Mouse (Mus musculus) heart, embryonic 14.5 days (tissue): ENCODE measurements around the gene Slc25a40. TPM values are rescaled to one million over a fixed set of nuclear protein-coding genes. Genes with fewer than 3 reads are reported as not detected.

Experiments used
- ATAC-seq: fragments of 200-750 bp; cut with Nextera tagmentation; 2 replicates; pipeline ENCODE4 v1.8.0; 2017; ENCODE audit warnings: low read depth, moderate TSS enrichment; ENCODE audit not compliant: insufficient number of reproducible peaks, insufficient read depth, low FRiP score
- H3K27ac ChIP-seq, 2 experiments: fragments of 200-500 bp in 1 of 2; fragments of 300-500 bp in 1 of 2; sonication (generic) in 1 of 2; replicated peaks in 1 of 2; 2 replicates each; pipeline ENCODE4 v1.5.1; 2012 to 2014; ENCODE audit warnings: low read depth in 2 of 2, low read length in 2 of 2, control low read depth in 1 of 2, mild to moderate bottlenecking in 1 of 2, mixed read lengths in 1 of 2; ENCODE audit not compliant: control insufficient read depth in 1 of 2, insufficient read depth in 1 of 2
- H3K27me3 ChIP-seq: fragments of 300-500 bp; sonication (generic); 2 replicates; pipeline ENCODE4 v1.6.1; 2014; ENCODE audit warnings: mild to moderate bottlenecking, low read length, control low read depth; ENCODE audit not compliant: control insufficient read depth, insufficient read depth
- H3K36me3 ChIP-seq: fragments of 300-500 bp; sonication (generic); 2 replicates; pipeline ENCODE4 v1.6.1; 2014; ENCODE audit warnings: mild to moderate bottlenecking, control low read depth, low read length, mixed read lengths; ENCODE audit not compliant: control insufficient read depth, insufficient read depth
- H3K4me1 ChIP-seq, 2 experiments: fragments of 200-500 bp in 1 of 2; fragments of 300-500 bp in 1 of 2; sonication (generic) in 1 of 2; 2 replicates each; pipeline ENCODE4 v1.6.1; 2012 to 2014; ENCODE audit warnings: low read length in 2 of 2, control low read depth in 1 of 2, mixed read lengths in 1 of 2; ENCODE audit not compliant: control insufficient read depth in 2 of 2, insufficient read depth in 2 of 2
- H3K4me2 ChIP-seq: fragments of 300-500 bp; sonication (generic); 2 replicates; pipeline ENCODE4 v1.6.1; 2014; ENCODE audit warnings: mild to moderate bottlenecking, low read length
- H3K4me3 ChIP-seq, 2 experiments: fragments of 200-500 bp in 1 of 2; fragments of 300-500 bp in 1 of 2; sonication (generic) in 1 of 2; 2 replicates each; pipeline ENCODE4 v1.5.1; 2012 to 2014; ENCODE audit warnings: low read length in 2 of 2, mild to moderate bottlenecking in 2 of 2, control low read depth in 1 of 2, low read depth in 1 of 2, moderate library complexity in 1 of 2; ENCODE audit not compliant: control insufficient read depth in 1 of 2, insufficient read depth in 1 of 2
- H3K9ac ChIP-seq: fragments of 300-500 bp; sonication (generic); 2 replicates; pipeline ENCODE4 v1.6.1; 2014; ENCODE audit warnings: mild to moderate bottlenecking, low read length
- H3K9me3 ChIP-seq: fragments of 300-500 bp; sonication (generic); 2 replicates; pipeline ENCODE4 v1.6.1; 2016; ENCODE audit warnings: low read length, control low read depth; ENCODE audit not compliant: control insufficient read depth
- WGBS: fragments of 180-500 bp; shearing (Covaris S2); extraction: QIAGEN DNeasy Blood & Tissue Kit; methylation state at CpG from one replicate; pipeline ENCODE4 v1.1.7; 2014; 5-methylcytosine and 5-hydroxymethylcytosine counted together
- polyA plus RNA-seq: library from polyadenylated mRNA; unstranded; fragments of >200 nt; fragmentation: Nextera tagmentation; extraction: Ambion mirVana; gene quantifications from 2 replicates; pipeline ENCODE4 v1.2.1, GENCODE M21; 2014

The Slc25a40 gene
- polyA plus RNA-seq, 1 experiment from 2014 or later = 14.5 TPM

GRCm38 (mm10) chr5:8417443-8417842 is 5.2 kb upstream of the Slc25a40 start:
- peaks cover 0 to 9% of the 10 kb centered on the region in 2 experiments; a peak in 2 of 4 replicates for H3K4me1 ChIP-seq
- no peak overlapping the region for H3K27ac ChIP-seq
- WGBS = 19% methylated on average over 1 of the region's 1 CpGs
- H3K27me3 ChIP-seq = no peaks in the 10 kb centered on the region
- ATAC-seq = no peak
- no peak overlapping the region for H3K4me2 ChIP-seq
- no peak overlapping the region for H3K4me3 ChIP-seq
- H3K9me3 ChIP-seq = no peaks in the 10 kb centered on the region
- H3K36me3 ChIP-seq = peaks cover 48% of the 10 kb centered on the region
- no peak overlapping the region for H3K9ac ChIP-seq

- H3K4me2 ChIP-seq = peak overlapping the region; percentile 91
- H3K4me3 ChIP-seq = peak overlapping the region in 1 of 2 experiments; percentile 89; a peak in 2 of 4 replicates
- H3K36me3 ChIP-seq = peaks cover 30% of the 10 kb centered on the region
- peaks cover 0 to 17% of the 10 kb centered on the region in 2 experiments; a peak in 3 of 4 replicates for H3K4me1 ChIP-seq
- no peak for ATAC-seq
- H3K27ac ChIP-seq = no peak overlapping the region
- no peaks in the 10 kb centered on the region for H3K9me3 ChIP-seq
- no peaks in the 10 kb centered on the region for H3K27me3 ChIP-seq
- H3K9ac ChIP-seq = peak overlapping the region; percentile 93
- WGBS = 18% methylated on average over 3 of the region's 3 CpGs
These were observed 1.2 kb upstream of the Slc25a40 start for GRCm38 (mm10) chr5:8421424-8421823.

- Histone ChIP-seq H3K27me3 (no peaks in the 10 kb centered on the region), H3K4me2 (peak overlapping the region; percentile 91), H3K4me1 (peaks cover 0 to 17% of the 10 kb centered on the region in 2 experiments; a peak in 2 of 4 replicates), H3K36me3 (peaks cover 16% of the 10 kb centered on the region), H3K4me3 (peak overlapping the region; percentile 86 to 89), H3K27ac (peak overlapping the region; percentile 46 to 80), H3K9me3 (no peaks in the 10 kb centered on the region), H3K9ac (peak overlapping the region; percentile 94)
- ATAC-seq = no peak
- WGBS = 1% methylated on average over 40 of the region's 40 CpGs
These were observed 580 bp downstream of the Slc25a40 start for GRCm38 (mm10) chr5:8422932-8423928.

GRCm38 (mm10) chr5:8424116-8424515 is 1.5 kb downstream of the Slc25a40 start:
- 29% methylated on average over 7 of the region's 7 CpGs for WGBS
- Histone ChIP-seq H3K36me3 (peaks cover 12% of the 10 kb centered on the region), H3K4me1 (peaks cover 0 to 17% of the 10 kb centered on the region in 2 experiments; a peak in 2 of 4 replicates), H3K27me3 (no peaks in the 10 kb centered on the region), H3K9me3 (no peaks in the 10 kb centered on the region), H3K27ac (no peak overlapping the region), H3K9ac (peak overlapping the region; percentile 94), H3K4me2 (peak overlapping the region; percentile 91), H3K4me3 (peak overlapping the region in 1 of 2 experiments; percentile 89; a peak in 3 of 4 replicates)
- ATAC-seq = no peak

- H3K27me3 ChIP-seq = no peaks in the 10 kb centered on the region
- no peaks in the 10 kb centered on the region for H3K9me3 ChIP-seq
- H3K4me3 ChIP-seq = no peak overlapping the region
- H3K27ac ChIP-seq = no peak overlapping the region
- no peak for ATAC-seq
- no peak overlapping the region for H3K9ac ChIP-seq
- 61% methylated on average over 5 of the region's 5 CpGs for WGBS
- H3K4me2 ChIP-seq = no peak overlapping the region
- peaks cover 0 to 15% of the 10 kb centered on the region in 2 experiments; a peak in 2 of 4 replicates for H3K4me1 ChIP-seq
- peaks cover 9% of the 10 kb centered on the region; the same call in 1 of the 2 replicates for H3K36me3 ChIP-seq
These were observed 3.2 kb downstream of the Slc25a40 start for GRCm38 (mm10) chr5:8425899-8426298.

- 92% methylated on average over 5 of the region's 5 CpGs for WGBS
- H3K27ac ChIP-seq = no peak overlapping the region
- H3K27me3 ChIP-seq = no peaks in the 10 kb centered on the region
- H3K9me3 ChIP-seq = no peaks in the 10 kb centered on the region
- H3K36me3 ChIP-seq = peaks cover 7% of the 10 kb centered on the region
- no peak overlapping the region for H3K4me3 ChIP-seq
- no peak overlapping the region for H3K9ac ChIP-seq
- H3K4me1 ChIP-seq = no peaks in the 10 kb centered on the region
- H3K4me2 ChIP-seq = no peak overlapping the region
- ATAC-seq = no peak
These were observed 15.0 kb downstream of the Slc25a40 start for GRCm38 (mm10) chr5:8437481-8438156.

- Histone ChIP-seq H3K27ac (no peak overlapping the region), H3K9ac (no peak overlapping the region), H3K4me1 (no peaks in the 10 kb centered on the region), H3K27me3 (no peaks in the 10 kb centered on the region), H3K4me2 (no peak overlapping the region), H3K36me3 (peaks cover 10% of the 10 kb centered on the region), H3K4me3 (no peak overlapping the region), H3K9me3 (no peaks in the 10 kb centered on the region)
- WGBS = 61% methylated on average over 2 of the region's 2 CpGs
- ATAC-seq = no peak
These were observed 16.4 kb downstream of the Slc25a40 start for GRCm38 (mm10) chr5:8439095-8439494.
